Mouse (Mus musculus): Measurements from ENCODE around the gene Slc35e1. TPM values are rescaled to one million over a fixed set of nuclear protein-coding genes. Genes with fewer than 3 reads are reported as not detected.

Slc35e1 gene
- 32.6 TPM for polyA plus RNA-seq (2014; fragmentation: Illumina TruSeq; extraction: RNeasy Lipid Tissue Mini Kit (QIAGEN cat#74804); ENCODE audit: low read depth, low replicate concordance)

GRCm38 (mm10) chr8:72491680-72492621 lies at the start of gene Slc35e1:
Slc35e1 (minus strand) TSS chr8:72492614.

GRCm38 (mm10) chr8:72474826-72475546 lies 17.4 kb downstream of the Slc35e1 start, which contains the start of gene Cherp:
Cherp (minus strand) TSS chr8:72475226.

DNA sequence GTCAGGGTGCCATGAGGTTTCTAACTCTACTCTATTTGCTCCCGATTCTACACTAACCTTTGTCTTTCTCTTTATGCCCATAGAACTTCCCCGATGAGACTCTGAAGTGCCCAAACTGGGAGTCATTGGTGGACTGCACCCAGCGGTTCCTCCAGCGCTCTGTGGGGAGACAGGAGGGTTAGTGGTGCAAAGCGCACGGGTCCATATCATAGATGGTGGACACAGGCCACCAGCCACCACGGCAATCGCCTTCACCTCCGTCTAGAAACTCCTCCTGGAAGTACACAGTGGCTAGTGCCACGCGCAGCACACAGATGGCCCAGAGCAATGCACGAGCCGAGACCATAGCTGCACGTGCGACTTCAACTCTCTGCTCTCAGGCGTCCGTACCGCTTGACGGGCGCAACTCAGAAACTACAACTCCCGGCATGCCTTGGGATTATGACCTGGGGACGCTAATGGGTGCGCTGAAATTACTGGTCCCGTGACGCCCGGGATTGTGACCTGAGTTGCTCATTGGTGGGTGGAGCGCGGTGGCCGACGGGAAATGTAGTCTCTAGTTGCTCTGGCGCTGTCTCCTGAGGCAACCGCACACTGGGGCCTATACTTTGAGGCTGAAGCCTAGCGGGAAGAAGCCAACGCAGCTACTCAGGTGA lies 48.9 kb downstream of the Slc35e1 start, which contains the start of the genes Calr3 and 1700030K09Rik:
Gene Calr3 (minus strand): TSS at position 533 of the 656 bp plus-strand sequence.
Gene 1700030K09Rik (plus strand): TSS at position 543 of the 656 bp plus-strand sequence.

Other genes with a start within 250 kb of the Slc35e1 start
- gene Gm10282, start 187.4 kb downstream of the Slc35e1 start, polyA plus RNA-seq (2014; fragmentation: Illumina TruSeq; extraction: RNeasy Lipid Tissue Mini Kit (QIAGEN cat#74804); ENCODE audit: low read depth, low replicate concordance): 6.0 TPM
- gene Klf2, start 173.6 kb downstream of the Slc35e1 start, polyA plus RNA-seq (2014; fragmentation: Illumina TruSeq; extraction: RNeasy Lipid Tissue Mini Kit (QIAGEN cat#74804); ENCODE audit: low read depth, low replicate concordance): 31.2 TPM
- 48.7 TPM for gene Eps15l1, start 71.2 kb downstream of the Slc35e1 start, polyA plus RNA-seq (2014; fragmentation: Illumina TruSeq; extraction: RNeasy Lipid Tissue Mini Kit (QIAGEN cat#74804); ENCODE audit: low read depth, low replicate concordance)
- 5.5 TPM for gene Calr3, start 48.7 kb downstream of the Slc35e1 start, polyA plus RNA-seq (2014; fragmentation: Illumina TruSeq; extraction: RNeasy Lipid Tissue Mini Kit (QIAGEN cat#74804); ENCODE audit: low read depth, low replicate concordance)
- 9.1 TPM for gene 1700030K09Rik, start 48.7 kb downstream of the Slc35e1 start, polyA plus RNA-seq (2014; fragmentation: Illumina TruSeq; extraction: RNeasy Lipid Tissue Mini Kit (QIAGEN cat#74804); ENCODE audit: low read depth, low replicate concordance)
- gene Cherp, start 17.4 kb downstream of the Slc35e1 start, polyA plus RNA-seq (2014; fragmentation: Illumina TruSeq; extraction: RNeasy Lipid Tissue Mini Kit (QIAGEN cat#74804); ENCODE audit: low read depth, low replicate concordance): 32.8 TPM
- gene Med26, start 55.7 kb upstream of the Slc35e1 start, polyA plus RNA-seq (2014; fragmentation: Illumina TruSeq; extraction: RNeasy Lipid Tissue Mini Kit (QIAGEN cat#74804); ENCODE audit: low read depth, low replicate concordance): 7.0 TPM
- gene Smim7, start 78.5 kb upstream of the Slc35e1 start, polyA plus RNA-seq (2014; fragmentation: Illumina TruSeq; extraction: RNeasy Lipid Tissue Mini Kit (QIAGEN cat#74804); ENCODE audit: low read depth, low replicate concordance): 84.6 TPM
- 7.0 TPM for gene Tmem38a, start 79.4 kb upstream of the Slc35e1 start, polyA plus RNA-seq (2014; fragmentation: Illumina TruSeq; extraction: RNeasy Lipid Tissue Mini Kit (QIAGEN cat#74804); ENCODE audit: low read depth, low replicate concordance)
- 6.6 TPM for gene Nwd1, start 154.1 kb upstream of the Slc35e1 start, polyA plus RNA-seq (2014; fragmentation: Illumina TruSeq; extraction: RNeasy Lipid Tissue Mini Kit (QIAGEN cat#74804); ENCODE audit: low read depth, low replicate concordance)
- gene Sin3b, start 230.7 kb upstream of the Slc35e1 start, polyA plus RNA-seq (2014; fragmentation: Illumina TruSeq; extraction: RNeasy Lipid Tissue Mini Kit (QIAGEN cat#74804); ENCODE audit: low read depth, low replicate concordance): 358 TPM